Mouse (Mus musculus): ENCODE data around the gene Mrs2. TPM values are rescaled to one million over a fixed set of nuclear protein-coding genes. Genes with fewer than 3 reads are reported as not detected.

Gene Mrs2
- polyA plus RNA-seq, 1 experiment from 2014 or later: 17.3 TPM

DNA sequence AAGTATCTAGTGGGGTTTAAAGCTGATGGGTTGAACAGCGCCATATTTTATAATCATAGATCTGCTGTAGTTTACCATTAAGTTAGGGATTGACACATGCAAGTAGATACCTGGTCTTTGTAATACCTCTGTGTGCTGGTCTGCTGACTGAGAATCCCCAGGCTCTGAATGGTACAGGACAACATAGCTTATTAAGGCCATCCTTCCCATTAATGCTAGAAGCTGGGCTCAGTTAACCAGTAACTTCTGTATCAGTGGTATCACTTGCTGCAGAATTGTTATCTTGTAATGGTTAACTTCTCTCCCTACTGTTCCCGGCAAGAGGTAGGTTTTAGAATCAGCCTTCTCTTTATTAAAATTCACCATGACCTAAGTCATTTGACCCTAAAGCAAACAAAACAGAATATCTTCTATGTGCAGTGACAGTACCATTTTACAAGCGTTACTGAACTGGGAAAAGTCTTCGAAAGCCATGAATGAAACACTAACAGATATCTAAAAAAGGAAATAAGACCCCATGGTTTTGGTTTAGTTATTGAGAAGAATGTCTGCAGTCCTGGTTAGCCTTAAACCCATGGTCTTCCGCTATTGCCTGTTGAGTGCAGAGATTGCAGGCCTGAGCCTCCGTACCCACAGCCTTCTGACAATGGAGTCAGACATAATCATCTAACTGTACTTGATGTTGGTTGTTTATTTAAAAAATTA is 6.4 kb upstream of the Mrs2 start:
- WGBS: 95% methylated on average over 6 of the region's 6 CpGs
- H3K4me3 ChIP-seq (replicated peaks; ENCODE audit: low read length): no peak overlapping the region
- H3K4me2 ChIP-seq (ENCODE audit: low read length): no peak overlapping the region
- H3K9ac ChIP-seq (replicated peaks; ENCODE audit: low read depth, low read length): no peak overlapping the region
- no peaks in the 10 kb centered on the region for H3K27me3 ChIP-seq (replicated peaks; ENCODE audit: control insufficient read depth, insufficient read depth, low read length)
- no peak for ATAC-seq
- H3K4me1 ChIP-seq (replicated peaks; ENCODE audit: control insufficient read depth, insufficient read depth, low read length): no peaks in the 10 kb centered on the region
- no peaks in the 10 kb centered on the region for H3K36me3 ChIP-seq (ENCODE audit: control insufficient read depth, insufficient read depth)
- H3K27ac ChIP-seq (ENCODE audit: low read length): no peak overlapping the region
- no peaks in the 10 kb centered on the region for H3K9me3 ChIP-seq (ENCODE audit: control insufficient read depth, low read length)

DNA sequence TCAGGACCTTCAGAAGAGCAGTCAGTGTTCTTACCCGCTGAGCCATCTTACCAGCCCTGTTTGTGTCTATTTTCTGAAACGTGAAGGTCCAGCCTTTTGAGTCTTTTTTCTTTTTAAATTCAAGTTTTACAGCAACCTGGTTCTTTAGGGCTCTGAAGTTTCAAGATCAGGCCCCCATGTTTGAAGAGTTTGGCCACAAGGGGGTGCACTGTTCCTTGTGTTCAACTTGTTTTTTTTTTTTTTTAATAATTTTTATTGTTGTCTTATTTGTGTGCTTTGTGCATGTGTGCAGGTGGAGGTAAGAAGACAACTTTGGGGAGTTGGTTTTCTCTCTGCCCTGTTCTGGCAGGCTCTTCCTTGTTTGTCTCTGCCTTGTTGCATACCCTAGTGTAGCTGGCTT is 4.5 kb upstream of the Mrs2 start:
- no peak for ATAC-seq
- Histone ChIP-seq H3K4me2 (ENCODE audit: low read length) (no peak overlapping the region), H3K4me3 (replicated peaks; ENCODE audit: low read length) (no peak overlapping the region), H3K9me3 (ENCODE audit: control insufficient read depth, low read length) (no peaks in the 10 kb centered on the region), H3K4me1 (replicated peaks; ENCODE audit: control insufficient read depth, insufficient read depth, low read length) (peaks cover 4% of the 10 kb centered on the region), H3K27me3 (replicated peaks; ENCODE audit: control insufficient read depth, insufficient read depth, low read length) (no peaks in the 10 kb centered on the region), H3K9ac (replicated peaks; ENCODE audit: low read depth, low read length) (no peak overlapping the region), H3K36me3 (ENCODE audit: control insufficient read depth, insufficient read depth) (no peaks in the 10 kb centered on the region), H3K27ac (ENCODE audit: low read length) (no peak overlapping the region)
- 30% methylated on average over 2 of the region's 2 CpGs for WGBS

DNA sequence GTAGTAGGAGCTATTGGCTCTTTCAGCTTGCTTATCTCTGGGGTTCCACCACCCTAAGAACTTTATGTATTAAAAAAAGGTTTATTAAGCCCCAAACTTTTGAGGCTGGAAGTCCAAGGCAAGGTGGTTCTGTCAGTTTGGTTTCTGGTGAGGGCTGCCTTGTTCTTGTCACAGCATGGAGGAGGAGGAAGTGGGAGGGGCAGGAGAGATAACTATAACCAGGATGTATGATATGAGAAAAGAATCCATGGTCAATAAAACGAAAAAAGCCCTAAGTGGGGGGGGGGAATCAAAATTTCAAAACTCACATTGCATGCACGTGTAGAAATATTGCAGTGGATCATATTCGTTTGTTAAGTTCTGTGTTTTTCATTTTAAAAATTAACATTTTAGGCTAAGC is 3.0 kb upstream of the Mrs2 start:
- Histone ChIP-seq H3K4me1 (replicated peaks; ENCODE audit: control insufficient read depth, insufficient read depth, low read length) (peaks cover 17% of the 10 kb centered on the region), H3K4me3 (replicated peaks; ENCODE audit: low read length) (no peak overlapping the region), H3K27me3 (replicated peaks; ENCODE audit: control insufficient read depth, insufficient read depth, low read length) (no peaks in the 10 kb centered on the region), H3K9ac (replicated peaks; ENCODE audit: low read depth, low read length) (no peak overlapping the region), H3K9me3 (ENCODE audit: control insufficient read depth, low read length) (no peaks in the 10 kb centered on the region), H3K27ac (ENCODE audit: low read length) (no peak overlapping the region), H3K4me2 (ENCODE audit: low read length) (no peak overlapping the region), H3K36me3 (ENCODE audit: control insufficient read depth, insufficient read depth) (no peaks in the 10 kb centered on the region)
- ATAC-seq: no peak
- WGBS: 85% methylated on average over 3 of the region's 3 CpGs

- WGBS: 73% methylated on average over 4 of the region's 4 CpGs
- Histone ChIP-seq H3K4me3 (replicated peaks; ENCODE audit: low read length) (no peak overlapping the region), H3K4me1 (replicated peaks; ENCODE audit: control insufficient read depth, insufficient read depth, low read length) (peaks cover 18% of the 10 kb centered on the region), H3K27ac (ENCODE audit: low read length) (no peak overlapping the region), H3K27me3 (replicated peaks; ENCODE audit: control insufficient read depth, insufficient read depth, low read length) (no peaks in the 10 kb centered on the region), H3K36me3 (ENCODE audit: control insufficient read depth, insufficient read depth) (no peaks in the 10 kb centered on the region), H3K9ac (replicated peaks; ENCODE audit: low read depth, low read length) (no peak overlapping the region), H3K9me3 (ENCODE audit: control insufficient read depth, low read length) (no peaks in the 10 kb centered on the region), H3K4me2 (ENCODE audit: low read length) (no peak overlapping the region)
- ATAC-seq: no peak
Measured at GRCm38 (mm10) chr13:25022386-25022785, 2.2 kb upstream of the Mrs2 start.

DNA sequence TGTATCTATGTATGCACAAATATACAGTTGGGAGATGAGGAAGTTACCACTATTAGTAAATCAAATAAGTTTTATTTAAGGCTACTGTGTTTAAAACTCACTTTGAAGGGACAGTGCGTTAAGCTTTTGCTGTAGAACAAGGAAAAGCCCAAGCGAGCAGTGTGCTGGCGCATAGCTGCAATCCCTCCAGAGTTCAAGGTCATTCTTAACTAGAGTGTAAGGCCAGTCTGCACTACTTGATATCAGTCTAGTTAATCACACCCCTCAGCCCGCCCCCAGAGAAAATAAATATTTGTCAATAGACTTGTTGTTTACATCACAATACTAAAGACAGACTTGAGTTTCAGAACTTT is 337 bp upstream of the Mrs2 start:
- peak overlapping the region; percentile 35; the same call in 1 of the 2 replicates for H3K27ac ChIP-seq (ENCODE audit: low read length)
- 55% methylated on average over 4 of the region's 4 CpGs for WGBS
- peak overlapping the region; percentile 88 for H3K9ac ChIP-seq (replicated peaks; ENCODE audit: low read depth, low read length)
- H3K4me3 ChIP-seq (replicated peaks; ENCODE audit: low read length): peak overlapping the region; percentile 84
- ATAC-seq: peak; percentile 26
- H3K4me1 ChIP-seq (replicated peaks; ENCODE audit: control insufficient read depth, insufficient read depth, low read length): peaks cover 18% of the 10 kb centered on the region
- no peaks in the 10 kb centered on the region for H3K36me3 ChIP-seq (ENCODE audit: control insufficient read depth, insufficient read depth)
- H3K9me3 ChIP-seq (ENCODE audit: control insufficient read depth, low read length): no peaks in the 10 kb centered on the region
- no peaks in the 10 kb centered on the region for H3K27me3 ChIP-seq (replicated peaks; ENCODE audit: control insufficient read depth, insufficient read depth, low read length)
- peak overlapping the region; percentile 66 for H3K4me2 ChIP-seq (ENCODE audit: low read length)

- Histone ChIP-seq H3K36me3 (ENCODE audit: control insufficient read depth, insufficient read depth) (no peaks in the 10 kb centered on the region), H3K4me3 (replicated peaks; ENCODE audit: low read length) (no peak overlapping the region), H3K4me1 (replicated peaks; ENCODE audit: control insufficient read depth, insufficient read depth, low read length) (peaks cover 18% of the 10 kb centered on the region), H3K9me3 (ENCODE audit: control insufficient read depth, low read length) (no peaks in the 10 kb centered on the region), H3K27me3 (replicated peaks; ENCODE audit: control insufficient read depth, insufficient read depth, low read length) (no peaks in the 10 kb centered on the region), H3K9ac (replicated peaks; ENCODE audit: low read depth, low read length) (no peak overlapping the region), H3K4me2 (ENCODE audit: low read length) (no peak overlapping the region), H3K27ac (ENCODE audit: low read length) (no peak overlapping the region)
- 88% methylated on average over 9 of the region's 9 CpGs for WGBS
- ATAC-seq: no peak
Measured at GRCm38 (mm10) chr13:25018316-25018715, 1.9 kb downstream of the Mrs2 start.

- Histone ChIP-seq H3K9ac (replicated peaks; ENCODE audit: low read depth, low read length) (no peak overlapping the region), H3K4me3 (replicated peaks; ENCODE audit: low read length) (no peak overlapping the region), H3K27me3 (replicated peaks; ENCODE audit: control insufficient read depth, insufficient read depth, low read length) (no peaks in the 10 kb centered on the region), H3K27ac (ENCODE audit: low read length) (no peak overlapping the region), H3K36me3 (ENCODE audit: control insufficient read depth, insufficient read depth) (peaks cover 14% of the 10 kb centered on the region), H3K4me1 (replicated peaks; ENCODE audit: control insufficient read depth, insufficient read depth, low read length) (no peaks in the 10 kb centered on the region), H3K9me3 (ENCODE audit: control insufficient read depth, low read length) (no peaks in the 10 kb centered on the region), H3K4me2 (ENCODE audit: low read length) (no peak overlapping the region)
- whole genome bisulfite sequencing: 94% methylated on average over 6 of the region's 8 CpGs
- ATAC-seq: peak; percentile 26; the same call in 1 of the 2 replicates
Measured at GRCm38 (mm10) chr13:25007115-25007514, 13.1 kb downstream of the Mrs2 start.

- Histone ChIP-seq H3K9ac (replicated peaks; ENCODE audit: low read depth, low read length) (no peak overlapping the region), H3K9me3 (ENCODE audit: control insufficient read depth, low read length) (no peaks in the 10 kb centered on the region), H3K4me2 (ENCODE audit: low read length) (no peak overlapping the region), H3K4me1 (replicated peaks; ENCODE audit: control insufficient read depth, insufficient read depth, low read length) (no peaks in the 10 kb centered on the region), H3K4me3 (replicated peaks; ENCODE audit: low read length) (no peak overlapping the region), H3K27ac (ENCODE audit: low read length) (no peak overlapping the region), H3K36me3 (ENCODE audit: control insufficient read depth, insufficient read depth) (peaks cover 28% of the 10 kb centered on the region), H3K27me3 (replicated peaks; ENCODE audit: control insufficient read depth, insufficient read depth, low read length) (no peaks in the 10 kb centered on the region)
- no peak for ATAC-seq
Measured at GRCm38 (mm10) chr13:25002965-25003364, 17.2 kb downstream of the Mrs2 start.

GRCm38 (mm10) chr13:24999538-24999937 is 20.6 kb downstream of the Mrs2 start:
- H3K4me1 ChIP-seq (replicated peaks; ENCODE audit: control insufficient read depth, insufficient read depth, low read length): no peaks in the 10 kb centered on the region
- H3K9ac ChIP-seq (replicated peaks; ENCODE audit: low read depth, low read length): no peak overlapping the region
- H3K27me3 ChIP-seq (replicated peaks; ENCODE audit: control insufficient read depth, insufficient read depth, low read length): no peaks in the 10 kb centered on the region
- H3K4me3 ChIP-seq (replicated peaks; ENCODE audit: low read length): no peak overlapping the region
- no peak for ATAC-seq
- no peak overlapping the region for H3K4me2 ChIP-seq (ENCODE audit: low read length)
- H3K9me3 ChIP-seq (ENCODE audit: control insufficient read depth, low read length): no peaks in the 10 kb centered on the region
- peaks cover 50% of the 10 kb centered on the region for H3K36me3 ChIP-seq (ENCODE audit: control insufficient read depth, insufficient read depth)
- WGBS: 93% methylated on average over 2 of the region's 2 CpGs
- H3K27ac ChIP-seq (ENCODE audit: low read length): no peak overlapping the region

DNA sequence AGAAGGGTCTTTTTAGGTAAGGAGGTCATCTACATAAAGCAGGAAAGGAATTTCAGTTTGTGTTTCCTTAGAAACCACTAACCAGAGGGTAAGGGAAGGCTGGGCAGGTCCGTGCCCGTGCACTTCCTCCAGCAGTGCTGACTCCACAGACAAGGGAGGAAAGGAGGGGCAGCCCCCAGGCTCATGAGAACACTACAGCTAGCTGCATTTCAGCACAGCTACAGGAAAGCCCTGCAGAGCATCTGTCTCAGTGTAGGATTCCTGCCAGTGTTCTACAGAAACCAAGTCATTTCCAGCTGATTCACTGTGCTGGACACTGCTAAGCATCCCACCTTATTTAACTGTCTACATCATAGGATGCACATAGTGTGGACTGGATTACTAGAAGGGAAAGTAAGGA is 27.0 kb downstream of the Mrs2 start:
- no peak overlapping the region for H3K27ac ChIP-seq (ENCODE audit: low read length)
- no peak overlapping the region for H3K4me3 ChIP-seq (replicated peaks; ENCODE audit: low read length)
- H3K4me2 ChIP-seq (ENCODE audit: low read length): no peak overlapping the region
- WGBS: 59% methylated on average over 2 of the region's 2 CpGs
- H3K36me3 ChIP-seq (ENCODE audit: control insufficient read depth, insufficient read depth): peaks cover 30% of the 10 kb centered on the region
- H3K9me3 ChIP-seq (ENCODE audit: control insufficient read depth, low read length): no peaks in the 10 kb centered on the region
- no peaks in the 10 kb centered on the region for H3K4me1 ChIP-seq (replicated peaks; ENCODE audit: control insufficient read depth, insufficient read depth, low read length)
- H3K9ac ChIP-seq (replicated peaks; ENCODE audit: low read depth, low read length): no peak overlapping the region
- no peak for ATAC-seq
- no peaks in the 10 kb centered on the region for H3K27me3 ChIP-seq (replicated peaks; ENCODE audit: control insufficient read depth, insufficient read depth, low read length)

Measured in forebrain, embryonic 16.5 days (tissue).